Mouse (Mus musculus) midbrain, embryonic 13.5 days (tissue): ENCODE results near the gene Creb3l4. TPM values are rescaled to one million over a fixed set of nuclear protein-coding genes. Genes with fewer than 3 reads are reported as not detected.

ENCODE experiments used
- ATAC-seq: fragments of 200-750 bp; cut with Nextera tagmentation; 2 replicates; pipeline ENCODE4 v1.8.0; 2017; ENCODE audit warnings: mild to moderate bottlenecking, moderate TSS enrichment, moderate library complexity
- H3K27ac ChIP-seq: fragments of 300-500 bp; sonication (generic); 2 replicates; pipeline ENCODE4 v1.5.1; 2015; ENCODE audit warnings: inconsistent platforms, mild to moderate bottlenecking, moderate library complexity
- H3K27me3 ChIP-seq: fragments of 300-500 bp; sonication (generic); 2 replicates; pipeline ENCODE4 v1.6.1; 2015; ENCODE audit warnings: mild to moderate bottlenecking, inconsistent platforms
- H3K36me3 ChIP-seq: fragments of 300-500 bp; sonication (generic); 2 replicates; pipeline ENCODE4 v1.6.1; 2015; ENCODE audit warnings: mild to moderate bottlenecking, inconsistent platforms
- H3K4me1 ChIP-seq: fragments of 300-500 bp; sonication (generic); replicated peaks from 2 replicates; pipeline ENCODE4 v1.6.1; 2015; ENCODE audit warnings: inconsistent platforms
- H3K4me2 ChIP-seq: fragments of 300-500 bp; sonication (generic); replicated peaks from 2 replicates; pipeline ENCODE4 v1.6.1; 2015; ENCODE audit warnings: moderate library complexity, mild to moderate bottlenecking, inconsistent platforms
- H3K4me3 ChIP-seq: fragments of 300-500 bp; sonication (generic); replicated peaks from 2 replicates; pipeline ENCODE4 v1.5.1; 2015; ENCODE audit warnings: mild to moderate bottlenecking, inconsistent platforms
- H3K9ac ChIP-seq: fragments of 300-500 bp; sonication (generic); replicated peaks from 2 replicates; pipeline ENCODE4 v1.6.1; 2015; ENCODE audit warnings: mild to moderate bottlenecking, inconsistent platforms
- H3K9me3 ChIP-seq: fragments of 300-500 bp; sonication (generic); 2 replicates; pipeline ENCODE4 v1.6.1; 2016; ENCODE audit warnings: mild to moderate bottlenecking, inconsistent platforms
- WGBS: fragments of 180-500 bp; shearing (Covaris S2); methylation state at CpG from one replicate; pipeline ENCODE4 v1.1.7; 2015; 5-methylcytosine and 5-hydroxymethylcytosine counted together
- polyA plus RNA-seq: library from polyadenylated mRNA; unstranded; fragments of >200 nt; fragmentation: Nextera tagmentation; extraction: Ambion mirVana; gene quantifications from 2 replicates; pipeline ENCODE4 v1.2.1, GENCODE M21; 2015

The Creb3l4 gene
- polyA plus RNA-seq, 1 experiment from 2014 or later: 3.4 TPM

GRCm38 (mm10) chr3:90247960-90248745 is 4.8 kb upstream of the Creb3l4 start, which contains the start of gene Slc39a1:
Gene Slc39a1, plus strand, starts transcription at chr3:90248172.
- Histone ChIP-seq H3K4me1 (peaks cover 26% of the 10 kb centered on the region), H3K4me2 (peak within 1 kb of the TSS; percentile 86), H3K36me3 (peaks cover 14% of the 10 kb centered on the region), H3K27ac (peak within 1 kb of the TSS; percentile 89), H3K27me3 (no peaks in the 10 kb centered on the region), H3K9ac (peak within 1 kb of the TSS; percentile 84), H3K4me3 (peak within 1 kb of the TSS; percentile 70), H3K9me3 (no peaks in the 10 kb centered on the region)
- ATAC-seq: peak; percentile 96
- WGBS: under 1% methylated on average over 44 of the region's 44 CpGs

GRCm38 (mm10) chr3:90247630-90247959 is 4.3 kb upstream of the Creb3l4 start:
- WGBS: 3% methylated on average over 3 of the region's 3 CpGs
- no peaks in the 10 kb centered on the region for H3K9me3 ChIP-seq
- H3K4me2 ChIP-seq: peak overlapping the region; percentile 86
- H3K36me3 ChIP-seq: peaks cover 14% of the 10 kb centered on the region
- H3K27me3 ChIP-seq: no peaks in the 10 kb centered on the region
- H3K4me1 ChIP-seq: peaks cover 31% of the 10 kb centered on the region
- peak overlapping the region; percentile 70 for H3K4me3 ChIP-seq
- peak overlapping the region; percentile 52 for H3K9ac ChIP-seq
- ATAC-seq: no peak; the same call in 1 of the 2 replicates
- H3K27ac ChIP-seq: peak overlapping the region; percentile 89

- Histone ChIP-seq H3K4me2 (no peak overlapping the region), H3K9me3 (no peaks in the 10 kb centered on the region), H3K36me3 (no peaks in the 10 kb centered on the region), H3K27ac (no peak overlapping the region), H3K9ac (no peak overlapping the region), H3K4me1 (peaks cover 32% of the 10 kb centered on the region), H3K27me3 (no peaks in the 10 kb centered on the region), H3K4me3 (no peak overlapping the region)
- WGBS: 76% methylated on average over 2 of the region's 2 CpGs
- ATAC-seq: no peak
Observed at GRCm38 (mm10) chr3:90245406-90245805, 2.1 kb upstream of the Creb3l4 start.

- Histone ChIP-seq H3K9me3 (no peaks in the 10 kb centered on the region), H3K4me1 (peaks cover 16% of the 10 kb centered on the region), H3K27ac (no peak overlapping the region), H3K27me3 (no peaks in the 10 kb centered on the region), H3K4me3 (no peak overlapping the region), H3K9ac (no peak overlapping the region), H3K36me3 (peaks cover 3% of the 10 kb centered on the region; the same call in 1 of the 2 replicates), H3K4me2 (no peak overlapping the region)
- ATAC-seq: 0 out of 2 replicates have a peak, but pooled peaks have one; percentile 27
- 88% methylated on average over 10 of the region's 10 CpGs for WGBS
Observed at GRCm38 (mm10) chr3:90241669-90242358, 1.5 kb downstream of the Creb3l4 start.

GRCm38 (mm10) chr3:90241251-90241650 is 2.1 kb downstream of the Creb3l4 start:
- ATAC-seq: no peak
- H3K4me2 ChIP-seq: no peak overlapping the region
- 95% methylated on average over 2 of the region's 2 CpGs for WGBS

GRCm38 (mm10) chr3:90231507-90232333 is 11.6 kb downstream of the Creb3l4 start, which contains the start of gene Jtb:
Gene Jtb, plus strand, starts transcription at chr3:90231597.
- peak within 1 kb of the TSS; percentile 90 for H3K27ac ChIP-seq
- under 1% methylated on average over 61 of the region's 61 CpGs for WGBS

More at GRCm38 (mm10) chr3:90241251-90241650, 2.1 kb downstream of the Creb3l4 start:
- Histone ChIP-seq H3K9me3 (no peaks in the 10 kb centered on the region), H3K27me3 (no peaks in the 10 kb centered on the region), H3K4me3 (no peak overlapping the region), H3K27ac (no peak overlapping the region), H3K4me1 (peaks cover 16% of the 10 kb centered on the region), H3K9ac (no peak overlapping the region), H3K36me3 (peaks cover 5% of the 10 kb centered on the region)

GRCm38 (mm10) chr3:90231075-90231474 is 12.2 kb downstream of the Creb3l4 start:
- Histone ChIP-seq H3K4me3 (peak overlapping the region; percentile 73), H3K9ac (peak overlapping the region; percentile 81), H3K4me1 (peaks cover 15% of the 10 kb centered on the region), H3K27me3 (no peaks in the 10 kb centered on the region), H3K4me2 (peak overlapping the region; percentile 89), H3K27ac (peak overlapping the region; percentile 90), H3K36me3 (peaks cover 23% of the 10 kb centered on the region), H3K9me3 (no peaks in the 10 kb centered on the region)
- no peak for ATAC-seq
- whole genome bisulfite sequencing: 23% methylated on average over 8 of the region's 8 CpGs

More at GRCm38 (mm10) chr3:90231507-90232333, 11.6 kb downstream of the Creb3l4 start, which contains the start of gene Jtb:
- H3K4me1 ChIP-seq: peaks cover 15% of the 10 kb centered on the region
- peak within 1 kb of the TSS; percentile 89 for H3K4me2 ChIP-seq
- no peaks in the 10 kb centered on the region for H3K9me3 ChIP-seq
- H3K4me3 ChIP-seq: peak within 1 kb of the TSS; percentile 73
- no peaks in the 10 kb centered on the region for H3K27me3 ChIP-seq
- peaks cover 24% of the 10 kb centered on the region for H3K36me3 ChIP-seq
- peak within 1 kb of the TSS; percentile 81 for H3K9ac ChIP-seq
- ATAC-seq: peak; percentile 99

- no peak overlapping the region for H3K4me3 ChIP-seq
- no peaks in the 10 kb centered on the region for H3K9me3 ChIP-seq
- no peak for ATAC-seq
- H3K9ac ChIP-seq: no peak overlapping the region
- WGBS: 86% methylated on average over 10 of the region's 10 CpGs
- peaks cover 12% of the 10 kb centered on the region for H3K36me3 ChIP-seq
- no peak overlapping the region for H3K27ac ChIP-seq
- H3K4me2 ChIP-seq: no peak overlapping the region
- H3K27me3 ChIP-seq: no peaks in the 10 kb centered on the region
- peaks cover 17% of the 10 kb centered on the region for H3K4me1 ChIP-seq
Observed at GRCm38 (mm10) chr3:90224331-90224730, 19.0 kb downstream of the Creb3l4 start.

GRCm38 (mm10) chr3:90222941-90223340 is 20.4 kb downstream of the Creb3l4 start:
- no peak for ATAC-seq

GRCm38 (mm10) chr3:90222455-90222854 is 20.9 kb downstream of the Creb3l4 start:
- H3K4me3 ChIP-seq: no peak overlapping the region
- no peaks in the 10 kb centered on the region for H3K9me3 ChIP-seq
- H3K4me1 ChIP-seq: peaks cover 17% of the 10 kb centered on the region
- no peak for ATAC-seq
- H3K9ac ChIP-seq: no peak overlapping the region
- peaks cover 12% of the 10 kb centered on the region for H3K36me3 ChIP-seq
- WGBS: 91% methylated on average over 4 of the region's 4 CpGs
- H3K4me2 ChIP-seq: no peak overlapping the region
- no peak overlapping the region for H3K27ac ChIP-seq
- no peaks in the 10 kb centered on the region for H3K27me3 ChIP-seq

More at GRCm38 (mm10) chr3:90222941-90223340, 20.4 kb downstream of the Creb3l4 start:
- Histone ChIP-seq H3K27me3 (no peaks in the 10 kb centered on the region), H3K9ac (no peak overlapping the region), H3K9me3 (no peaks in the 10 kb centered on the region), H3K27ac (no peak overlapping the region), H3K4me3 (no peak overlapping the region), H3K36me3 (peaks cover 12% of the 10 kb centered on the region), H3K4me1 (peaks cover 17% of the 10 kb centered on the region), H3K4me2 (no peak overlapping the region)
- 85% methylated on average over 3 of the region's 3 CpGs for WGBS

GRCm38 (mm10) chr3:90221123-90221522 is 22.2 kb downstream of the Creb3l4 start:
- WGBS: 24% methylated on average over 5 of the region's 5 CpGs

More at GRCm38 (mm10) chr3:90221123-90221522, 22.2 kb downstream of the Creb3l4 start:
- no peak overlapping the region for H3K9ac ChIP-seq
- peak overlapping the region; percentile 43 for H3K4me3 ChIP-seq
- H3K4me1 ChIP-seq: peaks cover 17% of the 10 kb centered on the region
- H3K27ac ChIP-seq: no peak overlapping the region
- no peaks in the 10 kb centered on the region for H3K27me3 ChIP-seq
- peak overlapping the region; percentile 78 for H3K4me2 ChIP-seq
- H3K36me3 ChIP-seq: peaks cover 12% of the 10 kb centered on the region
- no peak for ATAC-seq
- no peaks in the 10 kb centered on the region for H3K9me3 ChIP-seq
